9 mouse cellular contexts compared by ENCODE assay signal in the genomic region with DNA sequence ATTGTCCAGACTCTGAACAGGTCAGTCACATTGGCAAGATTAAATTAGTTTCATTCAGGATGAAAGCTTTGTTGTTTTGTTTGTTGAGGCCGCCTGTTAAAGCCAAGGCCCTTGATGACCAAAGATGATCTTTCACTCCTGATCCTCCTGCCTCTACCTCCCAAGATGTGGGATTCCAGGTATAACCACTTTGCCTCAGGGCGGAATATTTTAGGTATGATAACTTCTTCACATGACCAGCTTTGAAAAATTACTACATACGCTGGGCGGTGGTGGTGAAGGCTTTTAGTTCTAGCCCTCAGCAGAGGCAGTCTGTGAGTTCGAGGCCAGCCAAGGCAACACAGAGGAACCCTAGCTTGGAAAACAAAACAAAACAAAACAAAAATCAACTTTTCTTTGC. TPM values are rescaled to one million over a fixed set of nuclear protein-coding genes. Genes with fewer than 3 reads are reported as not detected.
DNase-seq lines count a peak whose midpoint lies in the region; ATAC-seq and TF ChIP-seq lines count a peak whose summit lies in the region.
"Had no signal": no experiment of that assay in that cellular context is flagged by ENCODE, and none has a peak within 500 bp of the region (broad histone marks: within the 10 kb centered on the region; RNA-seq: fewer than 3 reads in every experiment).

No protein-coding gene starts in this region.

- peaks cover 51% of the 10 kb centered on the region for H3K4me1 ChIP-seq in heart, embryonic 16.5 days (ENCODE audit: control insufficient read depth, insufficient read depth, low read length)
- no peaks in the 10 kb centered on the region for H3K4me1 ChIP-seq in forebrain, embryonic 14.5 days (ENCODE audit: control insufficient read depth, insufficient read depth, low read length)
- peaks cover 26% of the 10 kb centered on the region for H3K4me1 ChIP-seq in liver, postnatal 0 days (ENCODE audit: insufficient read depth)

- H3K27me3 ChIP-seq in heart, embryonic 16.5 days (ENCODE audit: control insufficient read depth, insufficient read depth, low read length) = no peaks in the 10 kb centered on the region
- no peaks in the 10 kb centered on the region for H3K27me3 ChIP-seq in forebrain, embryonic 14.5 days (replicated peaks; ENCODE audit: control insufficient read depth, insufficient read depth, low read length)
- H3K27me3 ChIP-seq in liver, postnatal 0 days (ENCODE audit: insufficient read depth, low read length) = no peaks in the 10 kb centered on the region
- H3K27me3 ChIP-seq: Patski had no signal

- TF ChIP-seq EP300 in liver, postnatal 0 days (IDR thresholded peaks at IDR 0.05; ENCODE audit: low read depth) = no peak

- no peak for ATAC-seq in heart, embryonic 16.5 days (replicated peaks; ENCODE audit: extremely low read depth, insufficient read depth, low FRiP score)
- ATAC-seq in forebrain, embryonic 14.5 days = no peak
- ATAC-seq in liver, postnatal 0 days = no peak

- no peaks in the 10 kb centered on the region for H3K36me3 ChIP-seq in heart, embryonic 16.5 days (ENCODE audit: control insufficient read depth, insufficient read depth)
- H3K36me3 ChIP-seq in forebrain, embryonic 14.5 days (ENCODE audit: control insufficient read depth, insufficient read depth, low read length) = no peaks in the 10 kb centered on the region
- H3K36me3 ChIP-seq in liver, postnatal 0 days (replicated peaks; ENCODE audit: insufficient read depth, low read length) = no peaks in the 10 kb centered on the region

- H3K9ac ChIP-seq in heart, embryonic 16.5 days (ENCODE audit: low read length) = peak overlapping the region; percentile 95
- no peak overlapping the region; the same call in 1 of the 2 replicates for H3K9ac ChIP-seq in forebrain, embryonic 14.5 days (ENCODE audit: low read length)
- no peak overlapping the region for H3K9ac ChIP-seq in liver, postnatal 0 days (replicated peaks)

- peak overlapping the region; percentile 99 for H3K27ac ChIP-seq in heart, embryonic 16.5 days (ENCODE audit: low read length)
- H3K27ac ChIP-seq in forebrain, embryonic 14.5 days (ENCODE audit: low read depth, low read length) = no peak overlapping the region
- no peak overlapping the region for H3K27ac ChIP-seq in liver, postnatal 0 days (ENCODE audit: low read depth)

- H3K4me3 ChIP-seq in heart, embryonic 16.5 days (ENCODE audit: low read length) = peak overlapping the region; percentile 89
- peak overlapping the region; percentile 58; the same call in 1 of the 2 replicates for H3K4me3 ChIP-seq in forebrain, embryonic 14.5 days (ENCODE audit: low read depth, low read length)
- H3K4me3 ChIP-seq in liver, postnatal 0 days (ENCODE audit: low read depth, low read length) = peak overlapping the region; percentile 72; the same call in 1 of the 2 replicates

- TF ChIP-seq CTCF in liver, postnatal 0 days (IDR thresholded peaks at IDR 0.05; ENCODE audit: low read depth) = no peak

- H3K4me2 ChIP-seq in heart, embryonic 16.5 days (ENCODE audit: low read depth, low read length) = peak overlapping the region; percentile 75
- H3K4me2 ChIP-seq in forebrain, embryonic 14.5 days (ENCODE audit: low read length) = peak overlapping the region; percentile 96
- peak overlapping the region; percentile 97 for H3K4me2 ChIP-seq in liver, postnatal 0 days (ENCODE audit: low read depth, low read length)

- H3K9me3 ChIP-seq in heart, embryonic 16.5 days (replicated peaks; ENCODE audit: control insufficient read depth, low read length) = no peaks in the 10 kb centered on the region
- H3K9me3 ChIP-seq in forebrain, embryonic 14.5 days (replicated peaks; ENCODE audit: control insufficient read depth, low read length) = no peaks in the 10 kb centered on the region
- no peaks in the 10 kb centered on the region for H3K9me3 ChIP-seq in liver, postnatal 0 days (ENCODE audit: low read length)

- DNase-seq in heart, postnatal 10 days = no peak
- DNase-seq in CD4-positive helper T cell, adult 2 months (ENCODE audit: low read depth, low spot score) = peak; percentile 10
- DNase-seq in forebrain, embryonic 14.5 days (ENCODE audit: low spot score) = no peak
- DNase-seq in liver, postnatal 0 days = no peak
- DNase-seq in left cerebral cortex, postnatal 4 days = no peak
- no peak for DNase-seq in embryo, embryonic 9.5 days (ENCODE audit: extremely low spot score)
- no peak for DNase-seq in frontal cortex, postnatal 36 days (ENCODE audit: low spot score in 2 of 2)

- WGBS in heart, embryonic 16.5 days = 63% methylated on average over 5 of the region's 5 CpGs
- 78% methylated on average over 5 of the region's 5 CpGs for WGBS in forebrain, embryonic 14.5 days
- 70% methylated on average over 5 of the region's 5 CpGs for WGBS in liver, postnatal 0 days (ENCODE audit: insufficient replicate concordance)

- intact Hi-C loops in heart, postnatal 10 days (cut with DNase I) = no loop called here
- intact Hi-C loops in left cerebral cortex, postnatal 4 days (cut with DNase I) = no loop called here

RNA-seq across cellular contexts. Expression of a gene that starts 1.3 kb away (rescaled TPM):
- polyA plus RNA-seq in heart, embryonic 16.5 days (2015; fragmentation: Nextera tagmentation; extraction: Ambion mirVana) = 453 and 471 TPM in 2 replicates
- total RNA-seq in heart, postnatal 10 days (2021) = 100 to 1,000 TPM; 234 to 248 TPM
- 62.7 and 65.8 TPM in 2 replicates for polyA plus RNA-seq in forebrain, embryonic 14.5 days (2014; fragmentation: Nextera tagmentation; extraction: Ambion mirVana)
- 54.1 and 59.1 TPM in 2 replicates for polyA plus RNA-seq in liver, postnatal 0 days (2015; fragmentation: Nextera tagmentation; extraction: Ambion mirVana)
- total RNA-seq in left cerebral cortex, postnatal 4 days (2021) = 10 to 100 TPM; 32.3 to 33.1 TPM

RNA-seq across cellular contexts. Expression of a gene that starts 1.3 kb away (rescaled TPM):
- polyA plus RNA-seq in heart, embryonic 16.5 days (2015; fragmentation: Nextera tagmentation; extraction: Ambion mirVana) = 1.00 and 1.7 TPM in 2 replicates
- under 1 TPM in 1 of 2 experiments, not detected in 1; 0.79 TPM for total RNA-seq in heart, postnatal 10 days (2021)
- polyA plus RNA-seq in forebrain, embryonic 14.5 days (2014; fragmentation: Nextera tagmentation; extraction: Ambion mirVana) = 0.25 TPM in 1 of 2 replicates, not detected in the other
- 1.6 and 1.9 TPM in 2 replicates for polyA plus RNA-seq in liver, postnatal 0 days (2015; fragmentation: Nextera tagmentation; extraction: Ambion mirVana)
- not detected for total RNA-seq in left cerebral cortex, postnatal 4 days (2021)

RNA-seq across cellular contexts. Expression of a gene that starts 47.2 kb away (rescaled TPM):
- 0.27 and 0.35 TPM in 2 replicates for polyA plus RNA-seq in heart, embryonic 16.5 days (2015; fragmentation: Nextera tagmentation; extraction: Ambion mirVana)
- not detected for total RNA-seq in heart, postnatal 10 days (2021)
- 0.10 and 0.37 TPM in 2 replicates for polyA plus RNA-seq in forebrain, embryonic 14.5 days (2014; fragmentation: Nextera tagmentation; extraction: Ambion mirVana)
- polyA plus RNA-seq in liver, postnatal 0 days (2015; fragmentation: Nextera tagmentation; extraction: Ambion mirVana) = not detected in 2 replicates
- total RNA-seq in left cerebral cortex, postnatal 4 days (2021) = 1 to 10 TPM; 1.5 to 2.6 TPM
- polyA plus RNA-seq: Patski had no signal
